Mouse (Mus musculus) c-Kit-positive CD71-positive TER-119-positive erythroid progenitor cells, embryonic 14.5 days (primary cell): ENCODE data around the gene Otulinl.

ENCODE experiments used
- DNase-seq: peaks from one replicate; pipeline ENCODE4 v3.0.0-alpha.2; 2013; ENCODE audit warnings: low spot score

Otulinl gene

DNA sequence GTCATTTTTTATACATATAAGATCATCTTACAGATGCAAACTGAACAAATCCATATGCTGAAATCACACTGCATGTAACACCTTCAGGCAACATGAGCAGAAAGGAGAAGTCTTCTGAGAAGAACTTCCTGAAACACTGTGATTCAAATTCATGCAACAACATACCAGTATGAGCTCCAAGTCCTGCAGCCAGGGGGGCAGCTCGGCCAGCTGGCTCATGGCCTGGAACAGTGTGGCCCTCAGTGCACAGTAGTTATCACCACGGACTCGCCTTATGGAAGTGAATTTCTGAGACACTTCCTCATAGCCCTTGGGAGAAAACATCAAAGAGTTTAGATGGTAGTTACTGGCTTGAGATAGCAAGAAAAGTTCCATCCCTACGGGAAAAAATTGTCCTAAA is 65.2 kb downstream of the Otulinl start:
- no peak for DNase-seq

DNA sequence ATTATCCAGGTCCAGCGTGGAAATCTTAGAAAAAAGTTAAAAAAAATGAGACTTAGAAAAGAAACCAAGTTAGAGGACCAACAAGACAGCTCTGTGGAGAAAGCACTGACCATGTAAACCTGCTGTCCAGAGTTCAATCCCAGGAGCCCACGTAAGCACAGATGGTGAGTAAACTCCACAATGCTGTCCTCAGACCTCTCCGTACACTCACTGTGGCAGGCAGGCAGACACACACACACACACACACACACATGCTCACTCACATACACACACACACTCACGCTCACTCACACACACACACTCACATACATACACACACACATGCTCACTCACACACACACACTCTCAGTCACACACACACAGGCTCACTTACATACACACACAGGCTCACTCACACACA is 68.1 kb downstream of the Otulinl start:
- DNase-seq, result no peak

DNA sequence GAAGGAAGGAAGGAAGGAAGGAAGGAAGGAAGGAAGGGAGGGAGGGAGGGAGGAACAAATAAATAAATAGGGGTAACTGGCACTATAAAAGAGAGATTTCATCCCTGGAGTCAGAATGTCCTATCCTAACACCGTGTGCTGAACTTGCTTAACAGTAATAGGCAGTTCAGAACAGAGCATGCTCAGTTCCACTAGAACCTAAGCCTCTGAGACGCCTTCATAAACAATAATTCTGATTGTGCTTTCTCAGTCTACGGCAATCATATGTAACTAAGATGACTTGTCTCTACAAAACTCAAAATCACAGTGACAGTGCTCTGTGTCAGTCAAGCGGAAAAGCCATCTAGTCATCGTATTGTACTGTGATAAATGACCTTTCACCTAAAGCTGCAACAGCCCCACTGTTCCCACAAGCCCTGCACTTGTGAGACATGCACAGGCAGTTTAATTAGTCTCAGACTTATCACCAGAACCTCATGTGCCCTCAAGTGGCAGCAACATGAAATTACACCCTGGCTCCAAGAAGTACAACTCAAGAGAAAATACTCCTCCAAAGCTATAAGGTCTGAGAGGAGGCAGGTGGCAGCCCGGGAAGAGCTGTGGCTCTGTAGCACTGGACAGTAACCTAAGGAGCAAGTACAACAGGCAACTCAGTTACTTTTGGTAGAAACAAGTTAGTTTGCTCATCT is 68.7 kb downstream of the Otulinl start:
- DNase-seq, result peak; percentile 54

DNA sequence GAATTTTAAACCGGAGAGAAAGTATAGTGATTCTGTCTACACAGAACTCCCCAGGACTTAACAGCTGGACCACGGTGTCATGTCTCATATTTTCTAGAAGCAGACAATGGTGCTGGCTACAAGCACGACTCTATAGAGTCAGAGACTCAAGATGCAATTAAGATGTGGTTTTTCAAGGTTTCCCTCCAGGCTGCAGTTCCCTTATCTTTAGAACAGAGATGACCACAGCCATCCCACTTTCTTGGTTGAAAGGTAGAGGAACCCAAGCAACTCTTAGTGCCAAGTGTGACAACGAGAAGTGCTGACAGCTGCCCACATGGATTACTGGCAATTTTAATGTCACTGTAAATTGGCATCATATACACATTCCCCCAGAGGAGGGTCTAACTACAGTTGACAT is 71.8 kb downstream of the Otulinl start:
- no peak for DNase-seq

DNA sequence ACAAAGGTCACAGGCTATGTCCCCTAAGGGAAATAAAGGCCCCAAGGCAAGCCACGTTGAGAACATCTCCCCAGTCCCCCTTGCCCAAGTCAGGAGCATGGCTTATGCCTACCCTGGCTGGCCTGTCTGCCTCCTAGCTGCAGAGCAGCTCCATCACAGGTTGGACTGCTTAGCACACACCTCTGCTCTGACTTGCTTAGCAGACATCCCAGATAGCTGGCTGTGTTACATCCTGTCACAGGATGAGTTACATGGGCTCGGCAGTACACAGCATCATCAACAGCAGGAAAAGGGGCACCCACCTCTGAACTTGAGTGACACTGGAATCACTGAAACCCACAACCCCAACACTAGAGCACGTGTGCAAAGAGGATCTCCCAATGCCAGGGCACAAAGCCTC is 76.1 kb downstream of the Otulinl start:
- no peak for DNase-seq
